Mouse (Mus musculus) lung, adult 18-20 months (tissue): ENCODE data around the gene Tkt.
A peak's percentile ranks its signal among the peaks of the same experiment; 100 is the strongest.
"Not testable (repeated sequence)": the region's sequence is repeated elsewhere in the genome, so short reads cannot be mapped to it uniquely, and the experiment has no call there.

ENCODE experiments used
- DNase-seq, 2 experiments: peaks; one replicate each; pipeline ENCODE4 v3.0.0; 2022; ENCODE audit warnings: mixed read lengths in 2 of 2

Tkt gene

DNA sequence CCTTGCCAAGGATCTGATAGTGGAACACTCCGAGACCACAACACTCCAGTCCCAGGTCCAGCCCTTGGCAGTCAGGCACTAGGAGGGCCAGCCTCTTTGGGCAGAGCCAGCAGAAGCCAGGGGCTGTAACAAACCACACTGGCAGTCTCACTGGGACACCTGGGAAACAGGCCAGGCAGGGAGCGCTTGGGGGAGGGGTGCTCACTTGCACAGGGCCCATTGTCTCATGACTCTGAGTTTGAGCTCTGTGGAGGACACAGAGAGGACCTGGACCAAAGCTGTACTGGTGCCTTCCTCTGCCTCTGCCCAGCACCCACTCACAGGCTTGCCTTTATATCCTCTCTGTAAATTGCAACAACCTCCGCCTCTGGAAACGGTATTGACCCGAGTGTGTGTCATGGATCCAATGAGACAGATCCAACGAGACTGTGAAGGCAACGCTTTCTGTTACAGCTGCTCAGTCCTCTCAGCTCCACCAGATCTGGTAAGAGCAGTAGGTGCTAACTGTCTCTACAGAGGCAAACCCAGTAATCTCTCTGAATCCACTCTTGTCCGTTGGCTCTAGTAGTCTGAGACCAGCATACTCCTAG is at the start of gene Tkt:
Tkt (plus strand) TSS at position 229 of the 590 bp plus-strand sequence.
- DNase-seq: peak; percentile 84 to 91

DNA sequence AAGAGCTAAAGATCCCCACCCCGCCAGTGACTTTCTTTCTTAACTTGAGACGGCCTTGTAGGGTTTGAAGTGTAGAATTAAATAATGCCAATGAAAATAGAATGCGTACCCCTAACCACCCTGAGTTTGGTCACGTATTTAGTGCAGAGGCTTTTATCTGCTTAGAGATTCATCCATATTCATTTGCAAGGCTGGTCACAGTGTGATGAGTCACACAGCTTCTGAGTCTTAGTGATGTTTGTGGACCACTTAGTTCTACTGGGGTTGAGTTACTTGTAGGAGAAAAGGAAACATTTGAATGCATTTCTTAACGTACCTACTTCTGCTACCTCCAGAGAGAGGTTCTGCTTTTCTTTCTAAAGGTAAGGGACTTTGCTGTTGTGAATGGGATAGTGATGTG is 43.2 kb upstream of the Tkt start:
- DNase-seq: no peak

DNA sequence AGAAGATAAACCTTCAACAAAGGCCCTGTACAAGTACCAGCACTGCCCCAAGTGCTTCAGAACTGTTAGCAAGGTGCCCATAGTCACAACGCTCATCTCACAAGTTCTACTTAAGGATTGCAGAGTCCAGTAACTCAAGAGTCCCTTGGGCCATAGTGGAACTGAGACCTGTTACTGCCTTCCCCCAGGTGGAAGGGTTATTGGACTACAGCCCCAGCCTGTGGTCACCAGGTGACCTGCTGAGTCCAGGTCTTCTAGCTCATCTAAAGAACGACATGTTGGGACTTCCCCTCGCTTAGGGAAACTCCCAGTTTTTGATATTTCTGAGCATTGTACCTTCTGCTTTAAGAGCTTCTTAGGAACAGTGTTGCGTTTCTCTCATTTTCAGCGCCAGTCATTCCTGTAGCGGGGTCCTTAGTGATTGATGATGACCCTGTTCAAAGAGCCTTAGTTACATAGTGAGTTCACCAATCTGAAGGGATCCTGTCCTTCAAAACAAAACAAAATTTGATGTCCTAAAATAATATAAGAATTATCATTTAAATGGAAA is 37.9 kb upstream of the Tkt start:
- no peak for DNase-seq

DNA sequence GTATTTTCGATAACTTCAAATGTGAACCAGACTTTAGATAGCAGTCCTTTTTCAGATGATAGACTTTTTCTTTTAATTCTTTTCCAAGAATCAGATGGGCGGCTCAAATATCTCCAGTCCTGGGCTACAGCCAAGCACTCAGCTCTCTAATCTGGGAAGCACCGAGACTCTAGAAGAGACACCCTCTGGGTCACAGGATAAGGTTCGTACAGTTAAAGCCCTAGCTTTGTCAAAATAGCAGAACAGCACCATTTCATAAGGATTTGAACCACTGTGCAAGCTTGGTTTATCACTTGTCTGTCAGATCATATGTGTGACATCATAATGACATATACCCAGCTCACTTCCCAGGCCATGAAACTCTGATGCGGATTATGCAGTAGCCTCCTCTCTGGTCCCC is 35.3 kb upstream of the Tkt start:
- no peak for DNase-seq

DNA sequence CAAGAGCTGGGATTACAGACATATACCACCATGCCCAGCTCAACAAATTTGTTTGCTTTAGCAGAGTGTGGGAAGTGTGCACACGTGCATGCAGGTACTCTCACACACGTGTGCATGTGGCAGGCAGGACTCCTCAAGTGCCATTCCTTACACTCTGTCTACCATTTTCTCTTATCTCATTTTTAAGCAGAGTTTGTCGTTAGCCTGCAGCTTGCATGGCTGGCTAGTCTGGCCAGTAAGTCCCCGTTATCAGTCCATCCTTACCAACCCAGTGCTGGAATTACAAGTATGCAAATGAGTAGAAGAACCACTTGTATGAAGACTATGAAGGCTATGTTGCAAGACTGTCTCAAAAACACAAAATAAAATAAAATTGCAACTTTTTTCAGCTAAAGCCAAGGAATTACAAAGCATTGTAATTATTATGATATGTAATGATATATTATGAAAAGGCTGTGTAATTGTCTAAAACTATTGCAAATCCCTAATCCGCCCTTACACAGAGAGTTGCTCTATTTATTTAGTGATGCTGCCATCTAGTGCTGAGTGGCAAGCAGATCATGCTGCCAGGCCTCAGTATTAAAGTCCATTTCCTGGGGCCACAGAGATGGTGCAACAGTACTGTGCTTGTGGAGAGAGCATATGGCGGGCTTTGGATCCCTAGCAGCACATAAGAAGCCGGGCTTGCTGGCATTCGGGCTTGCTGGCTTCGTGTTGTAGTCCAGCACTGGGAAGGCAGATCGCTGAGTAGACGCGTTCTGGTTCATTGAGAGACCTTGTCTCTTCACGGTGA is 32.0 kb upstream of the Tkt start:
- DNase-seq: peak in 1 of 2 experiments; percentile 15

DNA sequence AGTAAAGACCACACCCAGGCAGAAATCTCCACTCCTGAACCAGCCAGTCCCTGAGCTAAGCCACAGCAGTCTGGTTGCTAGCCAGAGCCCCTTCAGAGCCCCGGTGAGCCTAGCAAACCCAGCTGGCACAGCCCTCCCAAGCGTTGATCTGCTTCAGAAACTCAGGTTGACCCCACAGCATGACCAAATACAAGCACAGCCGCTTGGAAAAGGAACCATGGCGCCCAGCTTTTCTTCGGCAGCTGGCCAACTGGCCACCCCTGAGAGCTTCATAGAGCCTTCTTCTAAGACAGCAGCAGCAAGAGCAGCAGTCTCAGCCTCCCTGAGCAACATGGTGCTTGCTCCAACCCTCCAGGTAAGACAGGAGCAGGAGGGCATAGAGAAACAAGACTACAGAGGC is 28.8 kb upstream of the Tkt start:
- DNase-seq: no peak

DNA sequence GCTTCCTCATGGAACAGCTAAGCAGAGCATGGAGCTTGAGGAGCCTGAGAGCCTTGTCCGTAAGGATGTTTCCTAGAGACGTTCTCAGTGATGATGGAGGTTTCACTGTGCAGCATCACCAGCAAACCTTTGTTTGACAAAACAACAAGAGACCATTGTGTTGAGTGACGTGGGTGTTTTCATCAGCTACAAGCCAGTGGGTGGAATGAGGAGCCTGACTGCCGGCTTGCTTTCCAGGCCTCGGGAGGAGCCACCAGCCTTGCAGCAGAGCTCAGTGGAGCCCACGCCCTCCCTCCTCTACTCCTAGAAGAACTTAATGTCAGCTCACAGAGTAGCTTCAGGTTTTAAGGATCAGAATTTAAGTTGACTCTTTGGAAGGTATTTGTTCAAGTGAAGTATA is 24.8 kb upstream of the Tkt start:
- DNase-seq: no peak

DNA sequence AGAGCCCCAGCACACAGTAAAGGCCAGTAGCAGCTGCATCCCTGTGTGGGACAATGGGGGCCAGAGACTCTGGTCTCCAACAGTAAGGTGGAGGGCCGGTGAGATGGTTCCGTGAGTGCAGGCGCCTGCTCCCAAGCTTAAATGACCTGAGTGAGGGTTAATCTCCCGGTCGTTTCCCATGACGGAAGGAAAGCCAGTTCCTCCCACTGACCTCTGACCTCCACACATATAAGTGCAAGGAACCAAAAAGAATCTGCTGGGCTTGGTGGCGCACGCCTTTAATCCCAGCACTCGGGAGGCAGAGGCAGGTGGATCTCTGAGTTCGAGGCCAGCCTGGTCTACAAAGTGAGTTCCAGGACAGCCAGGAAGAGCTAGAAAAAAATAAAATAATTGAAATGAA is 19.8 kb upstream of the Tkt start:
- no peak for DNase-seq

DNA sequence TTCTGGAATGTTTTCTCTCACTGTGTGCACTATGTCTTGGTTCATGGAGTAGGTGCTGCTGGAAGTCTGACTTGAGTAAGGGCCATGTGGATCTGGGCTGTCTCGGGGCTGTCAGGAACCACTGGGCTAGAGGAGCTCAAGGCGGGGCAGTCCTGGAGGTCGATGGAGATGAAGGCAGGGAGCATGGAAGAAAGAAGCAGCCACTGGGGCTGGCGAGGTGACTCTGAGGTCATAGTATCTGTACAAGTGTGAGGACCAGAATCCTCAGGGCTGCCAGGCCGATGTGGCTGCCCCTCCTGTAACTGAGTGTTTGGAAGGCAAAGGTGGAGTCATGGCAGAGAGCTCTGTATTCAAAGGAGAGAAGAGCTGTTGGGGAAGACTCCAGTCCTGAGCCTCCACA is 19.2 kb upstream of the Tkt start:
- no peak for DNase-seq

DNA sequence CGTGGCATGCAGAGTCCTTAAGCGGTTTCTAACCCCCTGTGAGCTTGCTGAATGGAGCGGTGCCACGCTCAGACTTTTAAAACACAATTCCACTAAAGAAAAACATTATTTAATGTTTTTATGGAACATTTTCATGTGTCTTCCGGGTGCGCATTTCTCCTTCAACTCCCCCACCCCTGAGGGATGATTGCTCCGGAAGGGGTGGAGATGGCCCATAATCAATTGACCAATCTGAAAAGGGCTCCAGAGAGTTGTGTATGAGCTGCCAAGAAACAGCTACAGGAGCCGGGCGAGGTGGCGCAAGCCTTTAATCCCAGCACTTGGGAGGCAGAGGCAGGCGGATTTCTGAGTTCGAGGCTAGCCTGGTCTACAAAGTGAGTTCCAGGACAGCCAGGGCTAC is 18.7 kb upstream of the Tkt start:
- no peak for DNase-seq

DNA sequence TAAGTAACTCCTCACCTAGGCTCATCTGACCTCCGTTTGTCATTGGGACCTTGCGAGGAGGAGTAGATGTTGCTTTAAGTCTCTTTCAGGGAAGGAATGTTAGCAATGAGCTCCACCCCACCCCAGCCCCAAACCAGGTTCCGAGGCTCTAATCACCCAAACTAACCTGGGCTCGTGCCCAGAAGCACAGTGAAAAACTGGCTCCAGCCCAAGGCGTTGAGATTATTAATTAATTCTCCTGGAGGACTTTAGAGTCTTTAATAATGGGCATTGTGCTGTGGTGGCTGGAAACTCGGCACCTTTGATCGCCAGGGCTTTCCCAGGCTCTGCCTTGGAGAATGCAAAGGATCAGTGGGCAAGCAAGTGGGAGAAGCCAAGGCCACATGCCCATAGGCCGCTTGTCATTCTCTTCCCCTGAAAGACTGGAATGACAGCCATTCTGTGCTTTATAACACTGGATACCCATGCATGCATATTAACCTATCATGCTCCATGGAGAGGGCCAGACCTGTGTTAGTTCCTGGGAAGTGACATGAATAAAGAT is 17.4 kb upstream of the Tkt start:
- no peak for DNase-seq

DNA sequence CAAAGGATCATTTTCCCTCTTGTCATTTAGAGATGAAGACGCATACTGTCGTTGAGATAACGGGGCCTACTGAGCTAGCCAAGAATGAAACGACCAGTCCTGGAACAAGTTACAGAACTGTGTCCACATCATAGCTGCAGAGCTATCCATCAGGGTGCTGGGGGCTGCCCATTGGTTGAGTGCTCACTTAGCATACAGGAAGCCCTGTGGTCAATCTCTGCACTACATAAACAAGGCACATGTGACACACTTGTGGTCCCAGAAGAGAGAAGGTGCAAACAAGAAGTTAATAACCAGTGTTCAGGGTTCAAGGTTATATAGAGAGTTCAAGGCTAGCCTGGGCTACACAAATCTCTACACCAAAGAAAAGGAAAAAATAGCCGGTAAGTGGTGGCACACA is 16.7 kb upstream of the Tkt start:
- no peak for DNase-seq

DNA sequence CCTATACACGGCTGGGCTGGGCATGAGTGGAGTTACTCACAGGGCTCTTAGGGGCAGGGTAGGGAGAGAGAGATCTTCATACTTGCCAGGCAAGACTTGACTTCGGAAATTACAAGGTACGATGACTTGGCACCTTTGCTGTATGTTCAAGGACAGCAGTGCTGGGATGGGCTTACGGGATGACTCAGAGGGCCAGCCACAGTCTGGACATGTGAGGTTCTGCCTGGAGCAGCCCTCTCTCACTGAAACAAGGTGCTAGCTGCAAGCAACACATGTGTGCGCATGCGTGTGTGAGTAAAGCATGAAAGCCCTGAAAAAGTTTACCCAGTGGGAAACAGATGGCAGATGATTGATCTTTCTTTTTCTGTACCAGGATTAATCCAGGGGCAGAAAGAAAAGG is 16.3 kb upstream of the Tkt start:
- DNase-seq: no peak

DNA sequence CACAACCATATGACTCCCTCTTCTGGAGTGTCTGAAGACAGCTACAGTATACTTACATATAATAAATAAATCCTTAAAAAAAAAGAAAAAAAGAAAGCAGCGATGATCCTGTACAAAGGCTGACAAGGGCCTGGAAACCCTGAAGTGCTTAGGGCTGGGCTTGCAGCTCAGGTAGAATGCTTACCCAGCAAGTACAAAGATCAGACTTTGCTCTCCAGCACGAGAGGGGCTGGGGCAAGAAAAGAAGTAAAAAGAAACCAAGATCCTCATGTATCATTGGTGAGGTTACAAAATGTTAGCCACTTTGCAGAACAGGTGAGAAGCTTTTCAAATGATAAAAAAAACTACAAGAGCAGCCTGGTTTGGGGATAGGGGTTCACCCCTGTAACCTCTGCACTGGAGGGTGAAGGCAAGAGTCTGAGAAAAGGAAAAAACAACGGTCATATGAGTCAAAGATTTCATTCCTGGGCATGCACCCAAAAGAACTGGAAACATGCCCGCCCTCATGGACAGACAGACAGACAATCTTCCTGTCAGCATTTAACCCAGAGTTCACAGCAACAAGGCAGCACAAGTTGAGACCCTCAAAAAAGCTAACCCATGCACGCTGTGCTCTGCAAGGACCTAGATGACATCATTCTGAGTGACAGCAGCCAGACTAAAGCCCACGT is 14.2 kb upstream of the Tkt start:
- no peak for DNase-seq

DNA sequence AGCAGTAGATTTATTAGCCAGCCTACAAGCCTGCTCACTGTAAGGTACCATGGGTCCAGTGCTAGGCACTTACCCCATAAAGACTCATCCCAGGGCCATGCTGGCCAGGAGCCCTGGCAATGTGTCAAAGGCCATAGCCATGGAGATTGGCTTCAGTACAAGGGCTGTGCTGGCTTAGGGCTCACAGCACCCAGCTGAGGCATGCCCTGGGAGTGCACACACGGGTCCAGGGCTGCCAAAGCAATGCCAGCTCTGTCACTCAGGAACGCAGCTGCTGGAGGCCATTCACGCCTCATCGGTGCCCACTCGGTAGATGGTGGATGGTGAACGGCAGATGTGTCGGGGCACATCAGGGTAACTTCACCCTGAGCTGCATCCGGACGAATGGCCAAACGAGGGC is 6.6 kb upstream of the Tkt start:
- DNase-seq: peak in 1 of 2 experiments; percentile 42

DNA sequence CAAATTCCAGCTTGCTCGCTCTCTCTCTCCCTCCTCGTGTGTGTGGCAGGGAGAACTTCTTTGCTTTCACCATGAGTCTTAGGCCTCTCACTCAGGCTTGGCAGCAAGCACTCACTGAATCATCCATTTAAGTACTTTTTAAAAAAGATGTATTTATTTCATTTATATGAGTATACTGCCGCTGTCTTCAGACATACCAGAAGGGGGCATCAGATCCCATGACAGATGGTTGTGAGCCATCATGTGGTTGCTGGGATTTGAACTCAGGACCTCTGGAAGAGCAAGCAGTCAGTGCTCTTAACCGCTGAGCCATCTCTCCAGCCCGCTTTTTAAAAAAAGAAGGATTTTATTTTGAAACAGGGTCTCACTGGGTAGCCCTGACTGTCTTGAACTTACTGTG is 4.8 kb upstream of the Tkt start:
- DNase-seq: not testable (repeated sequence)

DNA sequence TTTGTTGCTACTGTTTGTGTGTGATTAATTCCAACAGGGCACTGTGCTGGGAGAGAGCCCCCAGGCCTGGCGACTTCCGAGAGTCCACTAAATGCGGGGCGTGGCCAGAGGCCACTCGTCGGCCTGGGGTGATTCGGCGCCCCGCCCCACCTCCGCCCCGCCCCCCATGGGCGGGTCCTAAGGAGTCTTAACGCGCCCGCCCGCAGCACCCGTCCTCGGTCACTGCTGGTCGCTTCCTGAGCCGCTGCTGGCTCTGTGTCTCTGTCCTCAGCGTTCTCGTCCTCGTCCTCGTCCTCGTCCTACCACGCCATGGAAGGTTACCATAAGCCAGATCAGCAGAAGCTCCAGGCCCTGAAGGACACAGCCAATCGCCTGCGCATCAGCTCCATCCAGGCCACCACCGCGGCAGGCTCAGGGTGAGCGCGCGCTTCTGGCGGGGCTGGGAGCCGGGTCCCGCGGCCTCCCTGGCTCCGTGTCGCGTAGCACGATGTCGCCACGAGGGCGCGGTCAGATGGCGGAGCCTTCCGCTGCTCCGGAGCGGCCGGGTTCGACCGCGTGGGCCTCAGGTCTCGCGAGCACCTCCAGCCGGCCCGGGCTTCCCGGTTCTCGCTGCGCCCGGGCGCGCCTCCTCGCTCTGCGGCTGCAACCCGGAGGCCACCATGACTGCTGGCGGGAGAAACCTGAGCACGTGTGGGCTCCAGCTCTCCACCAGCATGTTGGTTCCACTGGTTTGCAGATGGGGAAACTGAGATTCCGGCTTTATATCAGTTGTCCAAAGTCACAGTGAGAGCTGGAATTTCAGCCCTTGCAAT is 1.0 kb downstream of the Tkt start:
- peak; percentile 93 to 97 for DNase-seq

DNA sequence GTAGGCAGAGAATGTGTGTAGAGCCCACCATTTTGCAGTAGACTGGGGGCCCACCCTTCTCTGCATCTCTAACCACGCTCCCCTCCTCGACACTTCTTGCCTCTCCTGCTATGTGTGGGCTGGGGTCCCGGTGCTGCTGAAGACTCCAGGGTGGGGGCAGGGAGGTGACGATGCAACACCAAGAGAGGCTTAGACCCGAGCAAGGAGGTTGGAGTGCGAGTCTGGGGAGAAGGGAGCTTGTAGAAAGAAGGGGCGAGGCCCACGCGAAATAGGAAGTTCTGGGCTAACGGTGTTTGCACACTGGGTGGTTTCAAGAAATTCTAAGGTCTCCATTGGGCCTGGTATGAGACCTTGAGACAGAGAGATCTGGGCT is 1.6 kb downstream of the Tkt start:
- peak in 1 of 2 experiments; percentile 39 for DNase-seq

DNA sequence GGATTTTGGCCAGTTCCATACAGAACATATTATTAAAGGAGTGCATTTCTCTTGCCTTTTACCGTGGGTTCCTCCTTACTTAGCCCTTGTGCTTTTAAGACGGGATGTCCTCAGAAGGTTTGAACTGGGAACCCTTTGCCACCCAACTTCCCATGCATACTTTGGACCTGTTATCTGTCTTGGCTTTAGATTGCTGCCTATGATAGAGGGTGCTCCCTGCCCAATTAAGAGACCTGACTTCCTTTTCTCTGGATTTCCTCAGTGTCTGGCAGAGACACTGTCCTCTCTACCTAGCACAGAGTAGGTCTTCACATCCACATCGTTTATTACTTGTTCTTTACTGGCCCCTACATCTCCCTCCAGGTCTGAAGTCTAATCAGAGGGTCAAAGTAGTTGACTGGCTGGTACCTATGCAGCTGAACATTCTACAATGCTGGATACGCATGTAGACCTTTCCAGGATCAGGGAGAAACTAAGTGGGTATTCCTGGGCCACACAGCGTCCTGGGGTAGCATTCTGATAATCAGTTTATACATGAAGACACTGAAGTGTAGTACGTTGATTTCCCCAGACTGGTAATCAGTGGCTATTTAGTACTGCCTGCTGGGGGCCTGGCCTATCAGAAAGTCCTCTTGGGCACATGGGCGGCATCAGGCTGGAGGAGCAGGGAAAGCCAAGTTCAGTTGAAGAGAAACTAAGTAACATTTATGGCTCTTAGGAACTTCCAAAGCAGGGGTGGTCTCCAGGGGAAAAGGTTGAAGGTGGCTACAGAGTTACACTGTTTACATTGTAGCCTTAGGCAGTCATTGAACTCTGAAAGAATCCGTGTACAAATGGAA is 2.3 kb downstream of the Tkt start:
- DNase-seq: no peak

DNA sequence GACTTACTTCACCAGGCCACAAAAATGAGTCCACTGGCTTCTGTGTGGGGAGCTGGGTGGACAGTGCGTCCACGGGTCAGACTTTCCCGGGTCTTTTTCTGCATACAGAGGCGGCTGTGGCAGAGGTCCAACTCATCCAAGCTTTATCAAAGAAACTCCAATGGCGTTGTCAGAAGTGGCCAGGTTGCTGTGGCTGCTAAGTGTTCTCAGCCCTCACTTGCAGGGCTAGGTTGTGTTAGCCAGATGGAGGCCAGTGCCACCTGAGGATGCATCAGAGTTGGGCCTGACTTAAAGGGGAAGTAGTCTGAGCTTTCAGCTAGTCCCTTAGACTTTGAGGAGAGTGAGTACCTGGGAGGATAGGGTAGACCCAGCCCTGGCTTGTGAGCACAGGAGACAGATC is 3.4 kb downstream of the Tkt start:
- DNase-seq: peak; percentile 57 to 61

DNA sequence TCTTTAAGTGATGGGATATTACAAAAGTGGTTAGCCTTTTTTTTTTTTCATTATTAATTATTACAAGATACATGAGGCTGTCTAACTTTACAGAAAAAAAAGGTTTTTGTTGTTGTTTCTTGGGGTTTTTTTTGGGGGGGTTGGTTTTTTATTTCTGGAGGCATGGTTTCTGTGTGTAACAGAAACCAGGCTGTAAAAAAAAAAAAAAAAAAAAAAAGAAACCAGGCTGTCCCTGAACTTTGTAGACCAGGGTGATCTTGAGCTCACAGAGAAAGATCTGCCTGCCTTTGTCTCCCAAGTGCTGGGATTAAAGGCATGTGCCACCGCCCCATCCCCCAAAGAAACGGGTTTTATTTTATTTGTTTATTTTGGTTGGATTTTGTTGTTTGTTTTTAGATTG is 3.8 kb downstream of the Tkt start:
- no peak for DNase-seq

DNA sequence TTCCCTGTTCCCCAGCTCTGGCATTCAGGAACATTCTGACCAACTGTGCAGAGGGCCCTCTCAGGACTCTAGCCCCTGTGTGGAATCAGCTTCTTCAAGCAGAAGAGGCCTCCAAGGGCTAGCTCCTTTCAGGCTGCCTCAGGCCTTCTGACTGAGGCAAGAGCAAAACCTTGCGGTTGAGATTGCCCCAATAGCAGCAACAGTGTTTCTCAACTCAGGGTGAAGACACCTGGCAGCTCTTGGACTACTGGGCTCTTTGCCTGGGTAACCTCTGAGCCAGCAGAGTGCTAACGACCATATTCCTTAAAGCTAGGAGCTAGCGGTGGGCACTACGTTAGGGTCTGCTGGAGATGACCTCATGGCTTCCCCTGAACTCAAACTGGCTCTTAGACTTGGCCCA is 5.0 kb downstream of the Tkt start:
- DNase-seq: peak; percentile 52 to 75
